Mouse (Mus musculus): ENCODE measurements around the gene Abhd17a. TPM values are rescaled to one million over a fixed set of nuclear protein-coding genes. Genes with fewer than 3 reads are reported as not detected.

Gene Abhd17a
- total and polyA plus RNA-seq, 2 experiments from 2014 or later = 88.2 to 194 TPM

DNA sequence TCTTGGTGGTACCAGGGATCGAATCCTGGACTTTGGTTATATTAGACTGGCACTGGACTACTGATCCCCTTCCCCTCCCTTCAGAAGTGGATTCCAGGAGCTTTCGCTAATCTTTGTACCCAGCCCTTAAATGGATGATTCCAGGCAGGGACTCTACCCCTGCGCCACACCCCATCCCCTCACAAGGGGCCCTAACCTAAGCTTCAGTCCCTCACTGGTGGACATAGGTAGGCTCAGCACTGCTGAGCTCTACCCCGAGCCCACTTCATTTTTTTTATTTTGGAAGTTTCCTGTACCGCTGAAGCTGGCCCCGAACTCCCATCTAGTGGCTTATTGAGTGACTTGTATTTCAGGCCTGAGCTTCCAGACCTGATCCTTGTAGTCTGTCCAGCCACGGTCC is 13.2 kb upstream of the Abhd17a start:
- 24% methylated on average over 7 of the region's 7 CpGs for WGBS
- no peak for TF ChIP-seq EP300 (IDR thresholded peaks at IDR 0.05; ENCODE audit: low read depth)
- TF ChIP-seq CTCF (IDR thresholded peaks at IDR 0.05; ENCODE audit: low read depth) = no peak
- H3K9ac ChIP-seq (replicated peaks; ENCODE audit: low read depth, low read length) = peak overlapping the region; percentile 51
- DNase-seq (ENCODE audit: low spot score) = no peak
- ATAC-seq (ENCODE audit: insufficient read depth, low read depth) = no peak
- peaks cover 22% of the 10 kb centered on the region for H3K36me3 ChIP-seq (replicated peaks; ENCODE audit: control insufficient read depth, insufficient read depth, low read length)
- H3K4me2 ChIP-seq (ENCODE audit: low read depth, low read length) = peak overlapping the region; percentile 81
- no peaks in the 10 kb centered on the region for H3K27me3 ChIP-seq (ENCODE audit: control insufficient read depth, insufficient read depth, low read length)
- H3K9me3 ChIP-seq (replicated peaks; ENCODE audit: control insufficient read depth, low read length) = no peaks in the 10 kb centered on the region
- H3K4me1 ChIP-seq (ENCODE audit: control insufficient read depth, insufficient read depth) = peaks cover 10% of the 10 kb centered on the region
- peak overlapping the region; percentile 81 for H3K4me3 ChIP-seq (ENCODE audit: low read depth, low read length)
- peak overlapping the region; percentile 83 for H3K27ac ChIP-seq (ENCODE audit: low read depth)

DNA sequence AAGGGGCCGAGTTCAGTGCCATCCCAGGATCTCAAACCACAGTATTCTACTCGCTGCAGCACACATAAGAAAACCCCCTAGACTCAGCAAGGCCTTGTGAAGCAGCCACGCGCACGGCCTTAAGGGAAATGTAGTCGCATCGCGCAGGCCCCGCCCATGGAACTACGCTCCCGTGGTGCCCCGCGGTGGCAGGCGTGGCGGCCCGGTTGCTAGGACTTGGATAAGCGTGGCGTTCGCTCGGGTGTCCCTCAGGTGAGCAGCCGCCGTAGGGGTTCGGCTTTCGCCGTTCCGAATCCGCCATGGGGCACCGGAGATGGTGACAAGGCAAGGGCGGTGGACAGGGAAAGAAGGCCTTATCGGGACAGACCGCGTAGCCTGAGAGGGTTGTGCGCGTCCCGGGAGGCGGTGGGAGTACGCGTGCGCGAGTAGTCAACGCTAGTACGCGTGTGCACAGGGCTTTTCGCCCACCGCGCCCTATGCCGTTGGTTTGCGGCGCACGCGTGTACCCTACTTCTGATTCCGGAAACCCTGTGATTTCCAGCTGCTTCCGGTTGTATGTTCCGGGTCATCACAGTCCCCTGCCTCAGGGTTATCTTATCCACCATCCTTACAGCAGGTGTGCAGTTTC is 12.7 kb upstream of the Abhd17a start, which contains the start of the genes Scamp4 and Adat3:
Gene Scamp4, plus strand, starts transcription at position 175 of the 628 bp plus-strand sequence.
Gene Adat3, plus strand, starts transcription at position 183 of the 628 bp plus-strand sequence.
- Histone ChIP-seq H3K9me3 (replicated peaks; ENCODE audit: control insufficient read depth, low read length) (no peaks in the 10 kb centered on the region), H3K4me1 (ENCODE audit: control insufficient read depth, insufficient read depth) (peaks cover 10% of the 10 kb centered on the region), H3K4me2 (ENCODE audit: low read depth, low read length) (peak within 1 kb of the TSS; percentile 81), H3K36me3 (replicated peaks; ENCODE audit: control insufficient read depth, insufficient read depth, low read length) (peaks cover 16% of the 10 kb centered on the region), H3K27ac (ENCODE audit: low read depth) (peak within 1 kb of the TSS; percentile 83), H3K4me3 (ENCODE audit: low read depth, low read length) (peak within 1 kb of the TSS; percentile 81), H3K27me3 (ENCODE audit: control insufficient read depth, insufficient read depth, low read length) (no peaks in the 10 kb centered on the region), H3K9ac (replicated peaks; ENCODE audit: low read depth, low read length) (peak within 1 kb of the TSS; percentile 51)
- ATAC-seq (ENCODE audit: insufficient read depth, low read depth) (peak; percentile 96), DNase-seq (ENCODE audit: low spot score) (peak; percentile 93)
- WGBS = under 1% methylated on average over 54 of the region's 54 CpGs
- no peak for TF ChIP-seq CTCF (IDR thresholded peaks at IDR 0.05; ENCODE audit: low read depth)
- TF ChIP-seq EP300 (IDR thresholded peaks at IDR 0.05; ENCODE audit: low read depth) = peak; percentile 77

DNA sequence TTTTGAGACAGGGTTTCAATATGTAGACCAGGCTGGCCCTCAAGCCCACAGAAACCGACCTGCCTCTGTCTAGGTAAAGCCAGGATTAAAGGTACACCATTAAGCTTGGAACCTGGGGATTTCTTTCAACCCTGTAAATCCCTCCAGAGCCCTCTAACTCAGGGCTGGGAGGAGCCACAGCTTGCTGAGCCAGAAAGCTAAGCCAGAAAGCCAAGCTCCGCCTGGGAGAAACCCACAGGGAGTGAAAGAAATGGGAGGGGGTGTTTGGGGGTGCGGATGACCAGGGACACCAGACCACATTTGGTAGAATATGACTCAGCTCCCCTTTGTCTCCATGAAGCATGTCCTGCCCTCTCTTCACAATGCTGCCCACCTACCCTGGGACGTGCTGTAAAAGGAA is 6.2 kb upstream of the Abhd17a start:
- no peaks in the 10 kb centered on the region for H3K9me3 ChIP-seq (replicated peaks; ENCODE audit: control insufficient read depth, low read length)
- 40% methylated on average over 4 of the region's 4 CpGs for WGBS

DNA sequence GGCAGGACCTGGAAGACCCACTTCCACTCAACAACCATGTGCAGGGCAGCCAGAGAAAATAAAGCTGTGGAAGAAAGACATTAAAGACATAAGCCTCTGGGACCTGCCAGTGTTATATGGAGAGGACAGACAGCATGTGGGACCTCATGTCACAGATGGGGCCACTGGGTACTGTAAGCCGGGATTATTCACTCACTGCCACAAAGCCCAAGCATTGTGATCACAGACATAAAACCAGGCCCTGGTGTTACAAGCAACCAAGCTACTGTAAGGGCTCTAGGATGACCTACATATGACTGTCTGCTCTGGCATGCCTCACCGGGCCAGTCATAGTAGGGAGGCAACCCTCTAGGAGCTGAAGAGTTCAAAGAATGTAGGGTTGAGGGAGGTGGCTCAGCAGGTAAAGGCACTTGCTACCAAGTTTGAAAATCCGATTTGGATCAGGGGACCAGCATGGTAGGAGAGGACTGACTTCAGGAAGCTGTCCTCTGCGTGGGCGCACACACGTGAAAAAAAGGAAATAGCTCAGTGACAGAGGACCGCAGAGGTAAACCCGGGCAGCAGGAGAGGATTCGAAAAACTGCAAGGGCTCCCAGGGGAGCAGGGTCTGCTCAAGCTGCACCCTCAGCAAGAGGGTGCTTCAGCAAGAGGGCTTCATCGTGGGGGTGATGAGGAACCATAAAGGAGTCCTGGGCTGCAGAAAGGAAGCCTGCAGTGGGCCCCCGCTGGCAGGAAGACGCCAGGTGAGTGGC is 838 bp downstream of the Abhd17a start:
- H3K36me3 ChIP-seq (replicated peaks; ENCODE audit: control insufficient read depth, insufficient read depth, low read length) = peaks cover 5% of the 10 kb centered on the region; the same call in 1 of the 2 replicates
- no peak for ATAC-seq (ENCODE audit: insufficient read depth, low read depth)
- WGBS = 4% methylated on average over 12 of the region's 12 CpGs
- H3K27me3 ChIP-seq (ENCODE audit: control insufficient read depth, insufficient read depth, low read length) = no peaks in the 10 kb centered on the region
- H3K4me3 ChIP-seq (ENCODE audit: low read depth, low read length) = peak overlapping the region; percentile 80
- TF ChIP-seq EP300 (IDR thresholded peaks at IDR 0.05; ENCODE audit: low read depth) = no peak
- TF ChIP-seq CTCF (IDR thresholded peaks at IDR 0.05; ENCODE audit: low read depth) = no peak
- peaks cover 22% of the 10 kb centered on the region for H3K4me1 ChIP-seq (ENCODE audit: control insufficient read depth, insufficient read depth)
- H3K9ac ChIP-seq (replicated peaks; ENCODE audit: low read depth, low read length) = peak overlapping the region; percentile 93
- no peak for DNase-seq (ENCODE audit: low spot score)
- peak overlapping the region; percentile 76 for H3K27ac ChIP-seq (ENCODE audit: low read depth)
- H3K4me2 ChIP-seq (ENCODE audit: low read depth, low read length) = peak overlapping the region; percentile 97
- no peaks in the 10 kb centered on the region for H3K9me3 ChIP-seq (replicated peaks; ENCODE audit: control insufficient read depth, low read length)

More for the DNA sequence above, 6.2 kb upstream of the Abhd17a start:
- no peaks in the 10 kb centered on the region for H3K4me1 ChIP-seq (ENCODE audit: control insufficient read depth, insufficient read depth)
- DNase-seq (ENCODE audit: low spot score) (no peak), ATAC-seq (ENCODE audit: insufficient read depth, low read depth) (no peak)
- no peak overlapping the region for H3K4me2 ChIP-seq (ENCODE audit: low read depth, low read length)
- H3K27ac ChIP-seq (ENCODE audit: low read depth) = no peak overlapping the region
- no peak overlapping the region for H3K9ac ChIP-seq (replicated peaks; ENCODE audit: low read depth, low read length)
- no peak overlapping the region for H3K4me3 ChIP-seq (ENCODE audit: low read depth, low read length)
- no peaks in the 10 kb centered on the region for H3K27me3 ChIP-seq (ENCODE audit: control insufficient read depth, insufficient read depth, low read length)
- H3K36me3 ChIP-seq (replicated peaks; ENCODE audit: control insufficient read depth, insufficient read depth, low read length) = no peaks in the 10 kb centered on the region
- TF ChIP-seq EP300 (IDR thresholded peaks at IDR 0.05; ENCODE audit: low read depth) (no peak), CTCF (IDR thresholded peaks at IDR 0.05; ENCODE audit: low read depth) (no peak)

DNA sequence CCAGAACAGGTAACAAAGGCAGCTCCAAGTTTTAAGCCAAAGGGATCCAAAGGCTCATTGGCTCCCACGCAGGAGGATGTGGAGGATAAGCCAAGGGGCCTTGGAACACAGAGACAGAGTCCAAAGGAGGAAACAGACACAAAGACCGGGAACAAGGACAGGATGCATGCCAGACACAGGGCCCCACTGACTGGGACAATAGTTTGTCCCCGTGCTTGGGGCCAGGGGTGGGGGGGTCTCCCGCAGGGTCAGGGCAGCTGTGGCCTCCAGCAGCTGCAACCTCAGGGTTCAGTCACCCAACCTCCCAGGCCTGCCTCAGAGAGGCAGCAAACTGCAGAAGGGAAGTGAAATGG is 2.9 kb downstream of the Abhd17a start:
- Histone ChIP-seq H3K36me3 (replicated peaks; ENCODE audit: control insufficient read depth, insufficient read depth, low read length) (peaks cover 5% of the 10 kb centered on the region; the same call in 1 of the 2 replicates), H3K9me3 (replicated peaks; ENCODE audit: control insufficient read depth, low read length) (no peaks in the 10 kb centered on the region), H3K9ac (replicated peaks; ENCODE audit: low read depth, low read length) (no peak overlapping the region), H3K4me2 (ENCODE audit: low read depth, low read length) (peak overlapping the region; percentile 46), H3K27me3 (ENCODE audit: control insufficient read depth, insufficient read depth, low read length) (no peaks in the 10 kb centered on the region), H3K27ac (ENCODE audit: low read depth) (peak overlapping the region; percentile 81), H3K4me1 (ENCODE audit: control insufficient read depth, insufficient read depth) (peaks cover 24% of the 10 kb centered on the region), H3K4me3 (ENCODE audit: low read depth, low read length) (no peak overlapping the region; the same call in 1 of the 2 replicates)
- TF ChIP-seq CTCF (IDR thresholded peaks at IDR 0.05; ENCODE audit: low read depth) = no peak
- peak; percentile 67 for TF ChIP-seq EP300 (IDR thresholded peaks at IDR 0.05; ENCODE audit: low read depth)
- 52% methylated on average over 4 of the region's 4 CpGs for WGBS
- peak; percentile 65 for DNase-seq (ENCODE audit: low spot score)
- peak; percentile 40 for ATAC-seq (ENCODE audit: insufficient read depth, low read depth)
